Mouse (Mus musculus) MEL (cell line): ENCODE measurements at regions not wholly inside any gene's neighbourhood (a gene's known extent, or its start where the extent isn't known, plus 50 kb on each side); places are given as distances from the start of the nearest gene placed in this dataset.

Source experiments
- DNase-seq: peaks from one replicate; pipeline ENCODE4 v3.0.0; 2011; ENCODE audit warnings: low read depth, low spot score
- H3K27ac ChIP-seq: 2 replicates; pipeline ENCODE4 v1.5.1; 2012; ENCODE audit warnings: low read depth, mild to moderate bottlenecking, control low read depth, low read length, moderate library complexity; ENCODE audit not compliant: control insufficient read depth
- H3K27me3 ChIP-seq, 2 experiments: fragments of 150-350 bp in 1 of 2; sonication (generic) in 1 of 2; 2 replicates each; pipeline ENCODE4 v1.6.1; 2012; ENCODE audit warnings: low read length in 2 of 2, mild to moderate bottlenecking in 2 of 2, improper control_type of control experiment in 1 of 2, moderate library complexity in 1 of 2; ENCODE audit not compliant: insufficient read depth in 2 of 2, control insufficient read depth in 1 of 2
- H3K36me3 ChIP-seq, 2 experiments: 2 replicates each; pipeline ENCODE4 v1.6.1; 2012 to 2014; ENCODE audit warnings: low read length in 2 of 2, improper control_type of control experiment in 1 of 2, inconsistent platforms in 1 of 2, mild to moderate bottlenecking in 1 of 2; ENCODE audit not compliant: insufficient read depth in 2 of 2, control insufficient read depth in 1 of 2
- H3K4me1 ChIP-seq, 2 experiments: fragments of 150-350 bp in 1 of 2; sonication (generic) in 1 of 2; 2 replicates each; pipeline ENCODE4 v1.6.1; 2012; ENCODE audit warnings: low read length in 2 of 2, improper control_type of control experiment in 1 of 2, mild to moderate bottlenecking in 1 of 2; ENCODE audit not compliant: insufficient read depth in 2 of 2, control insufficient read depth in 1 of 2
- H3K4me3 ChIP-seq, 2 experiments: fragments of 150-350 bp in 1 of 2; sonication (generic) in 1 of 2; 2 replicates each; pipeline ENCODE4 v1.5.1; 2012; ENCODE audit warnings: low read depth in 2 of 2, low read length in 2 of 2, mild to moderate bottlenecking in 2 of 2, moderate library complexity in 2 of 2, control low read depth in 1 of 2, improper control_type of control experiment in 1 of 2; ENCODE audit not compliant: control insufficient read depth in 1 of 2, insufficient read depth in 1 of 2
- H3K79me2 ChIP-seq: 2 replicates; pipeline ENCODE4 v1.6.1; 2012; ENCODE audit warnings: mild to moderate bottlenecking, low read length, moderate library complexity; ENCODE audit not compliant: control insufficient read depth, poor library complexity, insufficient read depth
- H3K9ac ChIP-seq: 2 replicates; pipeline ENCODE4 v1.6.1; 2012; ENCODE audit warnings: low read depth, mild to moderate bottlenecking, control low read depth, low read length, moderate library complexity; ENCODE audit not compliant: control insufficient read depth, poor library complexity, severe bottlenecking
- H3K9me3 ChIP-seq: fragments of 150-350 bp; sonication (generic); replicated peaks from 2 replicates; pipeline ENCODE4 v1.6.1; 2012; ENCODE audit warnings: mild to moderate bottlenecking, low read length, improper control_type of control experiment, moderate library complexity; ENCODE audit not compliant: insufficient read depth
- CHD2 ChIP-seq: IDR thresholded peaks from 2 replicates; pipeline ENCODE4 v1.6.1; 2011; ENCODE audit warnings: low read length, improper control_type of control experiment
- CTCF ChIP-seq, 3 experiments: IDR thresholded peaks in 2 of 3; conservative IDR thresholded peaks in 1 of 3; 2 replicates each; pipeline ENCODE4 v1.5.1; 2011 to 2012; ENCODE audit warnings: low read length in 3 of 3, low read depth in 2 of 3, mild to moderate bottlenecking in 2 of 3, improper control_type of control experiment in 1 of 3, inconsistent platforms in 1 of 3, mixed read lengths in 1 of 3, moderate library complexity in 1 of 3; ENCODE audit not compliant: control insufficient read depth in 1 of 3, insufficient read depth in 1 of 3, poor library complexity in 1 of 3, severe bottlenecking in 1 of 3
- ELF1 ChIP-seq: IDR thresholded peaks from 2 replicates; pipeline ENCODE4 v1.6.1; 2014; ENCODE audit warnings: low read depth, mild to moderate bottlenecking, inconsistent platforms, low read length, improper control_type of control experiment, moderate library complexity
- EP300 ChIP-seq, 2 experiments: IDR thresholded peaks; 2 replicates each; pipeline ENCODE4 v1.6.1; 2011; ENCODE audit warnings: improper control_type of control experiment in 2 of 2, low read length in 2 of 2, low read depth in 1 of 2, mild to moderate bottlenecking in 1 of 2
- GABPA ChIP-seq: IDR thresholded peaks from 2 replicates; pipeline ENCODE4 v1.6.1; 2012; ENCODE audit warnings: low read depth, mild to moderate bottlenecking, inconsistent platforms, low read length, improper control_type of control experiment, moderate library complexity
- GATA1 ChIP-seq: IDR thresholded peaks from 2 replicates; pipeline ENCODE4 v1.6.1; 2011; ENCODE audit warnings: low read depth, low read length, improper control_type of control experiment
- HCFC1 ChIP-seq: IDR thresholded peaks from 2 replicates; pipeline ENCODE4 v1.6.1; 2012; ENCODE audit warnings: low read depth, mild to moderate bottlenecking, inconsistent platforms, low read length, improper control_type of control experiment, moderate library complexity
- JUND ChIP-seq: IDR thresholded peaks from 2 replicates; pipeline ENCODE4 v1.6.1; 2011; ENCODE audit warnings: low read depth, mild to moderate bottlenecking, improper control_type of control experiment, low read length
- KAT2A ChIP-seq: conservative IDR thresholded peaks from 2 replicates; pipeline ENCODE4 v1.6.1; 2012; ENCODE audit warnings: low read depth, low read length, improper control_type of control experiment, inconsistent platforms
- MEF2A ChIP-seq: IDR thresholded peaks from 2 replicates; pipeline ENCODE4 v1.6.1; 2014; ENCODE audit warnings: low read depth, mild to moderate bottlenecking, inconsistent platforms, low read length, improper control_type of control experiment; ENCODE audit not compliant: poor library complexity, insufficient replicate concordance, severe bottlenecking; ENCODE audit errors: extremely low read depth
- MXI1 ChIP-seq: IDR thresholded peaks from 2 replicates; pipeline ENCODE4 v1.6.1; 2011; ENCODE audit warnings: mild to moderate bottlenecking, low read depth, low read length, improper control_type of control experiment
- MYB ChIP-seq: IDR thresholded peaks from 2 replicates; pipeline ENCODE4 v1.6.1; 2011; ENCODE audit warnings: mild to moderate bottlenecking, low read depth, low read length, improper control_type of control experiment
- MYC ChIP-seq: IDR thresholded peaks from 2 replicates; pipeline ENCODE4 v1.6.1; 2011; ENCODE audit warnings: low read depth, mild to moderate bottlenecking, low read length, improper control_type of control experiment, moderate library complexity
- NELFE ChIP-seq: IDR thresholded peaks from 2 replicates; pipeline ENCODE4 v1.6.1; 2011; ENCODE audit warnings: low read depth, low read length, improper control_type of control experiment
- NRF1 ChIP-seq: IDR thresholded peaks from 2 replicates; pipeline ENCODE4 v1.6.1; 2014; ENCODE audit warnings: low read depth, mild to moderate bottlenecking, inconsistent platforms, low read length, improper control_type of control experiment, moderate library complexity; ENCODE audit not compliant: poor library complexity, insufficient read depth, severe bottlenecking
- POLR2AphosphoS2 ChIP-seq: IDR thresholded peaks from 2 replicates; pipeline ENCODE4 v1.6.1; 2011; ENCODE audit warnings: low read length, improper control_type of control experiment
- RAD21 ChIP-seq: IDR thresholded peaks from 2 replicates; pipeline ENCODE4 v1.6.1; 2011; ENCODE audit warnings: mild to moderate bottlenecking, low read depth, low read length, improper control_type of control experiment
- RCOR1 ChIP-seq: IDR thresholded peaks from 2 replicates; pipeline ENCODE4 v1.6.1; 2012; ENCODE audit warnings: low read depth, mild to moderate bottlenecking, inconsistent platforms, low read length, improper control_type of control experiment
- SIN3A ChIP-seq: IDR thresholded peaks from 2 replicates; pipeline ENCODE4 v1.6.1; 2012; ENCODE audit warnings: low read length, improper control_type of control experiment, inconsistent platforms
- ZC3H11A ChIP-seq: IDR thresholded peaks from 2 replicates; pipeline ENCODE4 v1.6.1; 2012; ENCODE audit warnings: low read depth, mild to moderate bottlenecking, inconsistent platforms, low read length, improper control_type of control experiment
- ZKSCAN1 ChIP-seq: IDR thresholded peaks from 2 replicates; pipeline ENCODE4 v1.6.1; 2012; ENCODE audit warnings: low read depth, mild to moderate bottlenecking, inconsistent platforms, low read length, improper control_type of control experiment, moderate library complexity
- ZNF384 ChIP-seq: IDR thresholded peaks from 2 replicates; pipeline ENCODE4 v1.6.1; 2012; ENCODE audit warnings: low read depth, mild to moderate bottlenecking, inconsistent platforms, low read length, improper control_type of control experiment

DNA sequence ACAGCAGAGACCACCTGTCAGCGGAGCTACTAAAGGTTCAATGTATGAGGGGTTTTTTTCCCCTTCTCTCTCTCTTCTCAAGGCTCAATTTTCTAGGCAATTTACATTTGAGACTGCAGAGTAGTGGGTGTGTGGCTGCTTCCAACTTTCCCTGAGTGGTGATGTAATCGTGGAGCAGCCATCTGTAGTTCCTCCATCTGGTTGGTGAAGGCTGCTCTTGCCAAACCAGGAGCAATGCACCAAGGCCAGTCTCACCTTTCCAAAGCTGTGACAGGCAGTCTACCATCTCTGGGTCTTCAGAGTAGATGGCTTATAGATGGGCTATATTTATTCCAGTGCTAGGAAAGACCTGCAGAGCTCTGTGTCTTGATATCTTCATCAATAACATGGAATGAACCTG is 280.4 kb downstream of the Pik3r1 start:
- no peaks in the 10 kb centered on the region for H3K79me2 ChIP-seq
- H3K27ac ChIP-seq, result no peak overlapping the region
- TF ChIP-seq GABPA (no peak), MYB (no peak), SIN3A (no peak)
- no peak for DNase-seq
- H3K9me3 ChIP-seq, result no peaks in the 10 kb centered on the region
- no peak overlapping the region for H3K9ac ChIP-seq
- no peak overlapping the region for H3K4me3 ChIP-seq
- no peaks in the 10 kb centered on the region for H3K4me1 ChIP-seq
- no peaks in the 10 kb centered on the region for H3K36me3 ChIP-seq
- no peaks in the 10 kb centered on the region for H3K27me3 ChIP-seq

DNA sequence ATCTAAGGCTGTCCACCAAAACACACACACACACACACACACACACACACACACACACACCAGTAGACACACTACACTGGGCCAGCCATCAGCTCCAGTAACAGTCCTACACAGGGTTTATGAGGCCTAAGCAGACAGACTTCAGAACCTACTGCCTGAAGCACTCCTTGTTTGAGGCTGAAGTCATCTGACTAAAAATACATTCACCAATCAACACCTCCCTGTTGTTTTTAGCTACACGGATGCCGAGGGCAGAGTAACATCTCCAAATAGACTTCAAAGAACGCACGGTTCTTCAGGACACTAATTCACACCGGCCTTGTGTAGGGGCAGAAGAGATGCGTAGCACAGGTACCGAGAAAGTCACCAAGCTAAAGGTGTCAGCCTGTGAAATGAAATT is 282.2 kb downstream of the Pik3r1 start:
- TF ChIP-seq JUND (no peak), ZC3H11A (no peak), NELFE (no peak), CTCF (IDR thresholded peaks at IDR 0.05 in 2 of 3, conservative IDR thresholded peaks at IDR 0.05 in 1 of 3; ENCODE audit: control insufficient read depth in 1 of 3, insufficient read depth in 1 of 3, low read depth in 2 of 3, low read length in 3 of 3, poor library complexity in 1 of 3, severe bottlenecking in 1 of 3) (no peak), MYB (no peak), EP300 (IDR thresholded peaks at IDR 0.05; ENCODE audit: low read depth in 1 of 2, low read length in 2 of 2) (no peak), SIN3A (no peak), MXI1 (no peak), MEF2A (no peak)
- Histone ChIP-seq H3K4me3 (no peak overlapping the region), H3K27me3 (no peaks in the 10 kb centered on the region), H3K9me3 (no peaks in the 10 kb centered on the region), H3K4me1 (no peaks in the 10 kb centered on the region), H3K36me3 (no peaks in the 10 kb centered on the region), H3K79me2 (no peaks in the 10 kb centered on the region), H3K9ac (no peak overlapping the region), H3K27ac (no peak overlapping the region)
- DNase-seq, result no peak

DNA sequence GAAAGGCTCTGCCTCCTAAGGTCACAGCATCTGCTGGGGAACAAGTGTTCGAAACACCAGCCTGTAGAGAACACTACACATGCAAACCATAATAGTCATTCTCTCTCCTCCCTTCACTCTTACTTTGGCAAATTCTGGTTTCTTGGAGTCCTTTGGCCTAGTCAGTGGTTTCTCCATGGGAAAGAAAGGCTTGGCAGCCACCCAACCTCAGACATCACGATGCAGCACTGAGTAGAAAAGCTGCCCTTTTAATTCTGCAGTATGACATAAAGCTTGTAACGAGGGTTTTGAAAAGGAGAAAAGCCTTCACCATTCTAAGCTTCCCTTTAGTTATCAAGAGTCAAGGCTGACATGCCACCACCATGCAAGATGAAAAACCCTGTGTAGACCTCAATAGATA is 284.2 kb downstream of the Pik3r1 start:
- Histone ChIP-seq H3K4me1 (no peaks in the 10 kb centered on the region), H3K27me3 (peaks cover 0 to 2% of the 10 kb centered on the region in 2 experiments; a peak in 3 of 4 replicates), H3K4me3 (no peak overlapping the region), H3K9ac (no peak overlapping the region), H3K36me3 (no peaks in the 10 kb centered on the region), H3K79me2 (no peaks in the 10 kb centered on the region), H3K27ac (no peak overlapping the region), H3K9me3 (no peaks in the 10 kb centered on the region)
- no peak for DNase-seq
- TF ChIP-seq ELF1 (no peak), CHD2 (no peak), MEF2A (no peak), MYB (no peak), JUND (no peak), HCFC1 (no peak), GATA1 (no peak), RCOR1 (no peak), MYC (no peak), SIN3A (no peak), ZC3H11A (no peak), GABPA (no peak), NRF1 (no peak), ZNF384 (no peak), POLR2AphosphoS2 (no peak), CTCF (IDR thresholded peaks at IDR 0.05 in 2 of 3, conservative IDR thresholded peaks at IDR 0.05 in 1 of 3; ENCODE audit: control insufficient read depth in 1 of 3, insufficient read depth in 1 of 3, low read depth in 2 of 3, low read length in 3 of 3, poor library complexity in 1 of 3, severe bottlenecking in 1 of 3) (no peak), ZKSCAN1 (no peak), KAT2A (no peak), RAD21 (no peak)
